Mouse (Mus musculus) splenic B cell, adult 2 months (primary cell): Measurements from ENCODE around the gene Brox.
A peak's percentile ranks its signal among the peaks of the same experiment; 100 is the strongest.

Experiments
- DNase-seq: peaks from one replicate; pipeline ENCODE4 v3.0.0-alpha.2; 2011; ENCODE audit warnings: low read depth, low spot score
- H3K27me3 ChIP-seq: 2 replicates; pipeline ENCODE4 v1.6.1; 2012; ENCODE audit warnings: mild to moderate bottlenecking, low read length, moderate library complexity, mixed read lengths; ENCODE audit not compliant: control insufficient read depth, poor library complexity, insufficient read depth, severe bottlenecking
- H3K36me3 ChIP-seq: 2 replicates; pipeline ENCODE4 v1.6.1; 2012; ENCODE audit warnings: mild to moderate bottlenecking, low read length, moderate library complexity, mixed read lengths; ENCODE audit not compliant: control insufficient read depth, poor library complexity, insufficient read depth, severe bottlenecking

The Brox gene

GRCm38 (mm10) chr1:183248144-183248543, 48.9 kb downstream of the Brox start:
- DNase-seq: no peak
- no peaks in the 10 kb centered on the region for H3K36me3 ChIP-seq
- no peaks in the 10 kb centered on the region for H3K27me3 ChIP-seq

- no peak for DNase-seq
- H3K36me3 ChIP-seq: no peaks in the 10 kb centered on the region
- no peaks in the 10 kb centered on the region for H3K27me3 ChIP-seq
These were observed 53.8 kb downstream of the Brox start for GRCm38 (mm10) chr1:183243293-183243692.

- H3K36me3 ChIP-seq: no peaks in the 10 kb centered on the region
- no peaks in the 10 kb centered on the region for H3K27me3 ChIP-seq
- peak; percentile 49 for DNase-seq
These were observed 59.2 kb downstream of the Brox start for GRCm38 (mm10) chr1:183237901-183238300.

GRCm38 (mm10) chr1:183236460-183236859, 60.6 kb downstream of the Brox start:
- Histone ChIP-seq H3K36me3 (no peaks in the 10 kb centered on the region), H3K27me3 (no peaks in the 10 kb centered on the region)
- DNase-seq: no peak

GRCm38 (mm10) chr1:183233679-183234174, 63.3 kb downstream of the Brox start:
- no peaks in the 10 kb centered on the region for H3K36me3 ChIP-seq
- DNase-seq: no peak
- no peaks in the 10 kb centered on the region for H3K27me3 ChIP-seq

- no peak for DNase-seq
- H3K27me3 ChIP-seq: no peaks in the 10 kb centered on the region
- no peaks in the 10 kb centered on the region for H3K36me3 ChIP-seq
These were observed 63.9 kb downstream of the Brox start for GRCm38 (mm10) chr1:183232985-183233678.

- Histone ChIP-seq H3K36me3 (no peaks in the 10 kb centered on the region), H3K27me3 (no peaks in the 10 kb centered on the region)
- DNase-seq: no peak
These were observed 69.6 kb downstream of the Brox start for GRCm38 (mm10) chr1:183227469-183227868.
